Mouse (Mus musculus): ENCODE results near the gene Slc4a4.

DNA sequence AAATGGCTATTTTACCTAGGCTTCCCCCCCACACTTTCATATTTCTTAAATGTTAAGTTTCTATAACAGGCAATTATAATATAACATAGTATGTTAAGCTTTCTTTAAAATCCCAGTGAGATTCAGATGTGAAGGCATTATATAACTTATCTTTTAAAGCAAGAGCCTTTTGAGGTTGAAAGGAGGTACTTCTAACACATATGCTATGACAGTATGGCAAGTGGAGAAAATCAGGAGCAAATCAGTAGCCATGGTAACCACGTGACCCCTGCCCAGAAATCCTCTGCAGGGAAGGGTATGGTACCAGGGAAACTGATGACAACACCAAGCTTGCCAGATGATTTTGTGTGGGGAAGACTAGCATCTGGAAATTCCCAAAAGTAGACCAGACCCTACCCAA, 222.2 kb downstream of the Slc4a4 start:
- no peak for TF ChIP-seq CTCF (IDR thresholded peaks at IDR 0.05; ENCODE audit: low read depth)
- no peak for TF ChIP-seq EP300 (IDR thresholded peaks at IDR 0.05; ENCODE audit: low read depth)
